Mouse (Mus musculus): Measurements from ENCODE around the gene Galnt9. TPM values are rescaled to one million over a fixed set of nuclear protein-coding genes. Genes with fewer than 3 reads are reported as not detected.
A peak's percentile ranks its signal among the peaks of the same experiment; 100 is the strongest.

Gene Galnt9
- polyA plus RNA-seq, 1 experiment: not detected

DNA sequence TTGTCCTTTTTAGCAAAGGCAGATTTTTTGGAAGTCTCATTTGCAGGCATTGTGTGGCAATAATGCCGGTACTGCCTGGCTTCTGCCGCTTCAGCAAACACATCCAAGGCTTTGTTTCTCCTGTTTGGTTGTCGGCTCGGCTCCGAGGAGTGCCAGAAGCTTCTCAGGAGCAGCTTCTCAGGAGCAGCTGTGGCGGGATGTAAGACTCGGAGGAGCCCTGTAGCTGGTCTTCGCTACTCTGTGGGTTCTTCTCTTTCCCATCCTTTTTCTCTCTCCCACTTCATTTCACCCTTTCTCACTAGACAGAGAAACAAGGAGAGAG lies 37.9 kb upstream of the Galnt9 start:
- Histone ChIP-seq H3K27ac (ENCODE audit: control insufficient read depth, insufficient read depth, low read depth, low read length, poor library complexity) (no peak overlapping the region), H3K4me1 (ENCODE audit: control insufficient read depth, insufficient read depth, low read length) (no peaks in the 10 kb centered on the region; the same call in 1 of the 2 replicates), H3K4me3 (replicated peaks; ENCODE audit: control insufficient read depth, low read depth, low read length) (no peak overlapping the region)
- 81% methylated on average over 8 of the region's 8 CpGs for WGBS
- TF ChIP-seq POLR2A (IDR thresholded peaks at IDR 0.05; ENCODE audit: borderline replicate concordance, control insufficient read depth, low read depth, low read length): no peak
- TF ChIP-seq CTCF (IDR thresholded peaks at IDR 0.05; ENCODE audit: control insufficient read depth, insufficient read depth, low read length): no peak

DNA sequence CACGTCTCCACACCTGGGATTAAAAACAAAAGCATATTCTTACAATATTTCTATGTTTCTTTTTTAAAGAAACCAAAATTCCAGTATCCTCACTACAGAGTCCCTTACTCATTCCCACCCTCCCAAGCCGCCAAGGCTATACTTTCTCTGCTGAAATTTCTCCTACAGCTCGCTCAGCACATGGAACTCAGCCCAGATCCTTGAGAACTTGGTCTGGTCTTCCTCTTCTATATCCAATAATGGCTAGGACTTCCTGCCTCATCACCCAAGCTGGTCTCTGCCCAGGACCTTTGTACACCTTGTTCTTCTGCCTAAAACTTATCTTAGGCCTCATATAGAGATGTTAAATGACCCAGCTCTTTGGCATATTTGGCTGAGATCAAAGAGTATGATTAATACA lies 37.3 kb upstream of the Galnt9 start:
- 65% methylated on average over 3 of the region's 3 CpGs for WGBS

DNA sequence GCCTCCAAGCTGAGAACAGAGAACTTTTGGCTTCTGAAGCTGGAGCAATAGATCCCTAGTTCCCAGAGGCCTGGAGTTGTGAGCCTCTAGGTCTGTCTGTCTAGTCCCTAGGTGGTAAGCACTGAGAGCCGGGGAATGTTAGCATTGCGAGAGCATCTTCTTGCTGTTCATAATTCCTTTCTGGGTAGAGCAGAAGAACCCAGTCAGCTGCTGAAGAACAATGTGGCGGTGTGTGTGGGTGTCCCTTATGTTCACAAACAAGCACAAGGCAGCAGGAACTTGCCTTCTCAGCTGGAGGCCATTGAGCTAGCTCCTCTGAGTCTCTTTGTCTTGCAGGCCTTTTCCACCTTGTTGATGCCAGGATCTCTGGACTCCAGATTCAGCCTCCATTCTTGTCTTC lies 36.2 kb upstream of the Galnt9 start:
- no peak overlapping the region for H3K27ac ChIP-seq (ENCODE audit: control insufficient read depth, insufficient read depth, low read depth, low read length, poor library complexity)
- TF ChIP-seq CTCF (IDR thresholded peaks at IDR 0.05; ENCODE audit: control insufficient read depth, insufficient read depth, low read length): no peak
- no peak for TF ChIP-seq POLR2A (IDR thresholded peaks at IDR 0.05; ENCODE audit: borderline replicate concordance, control insufficient read depth, low read depth, low read length)
- 87% methylated on average over 3 of the region's 3 CpGs for WGBS
- H3K4me3 ChIP-seq (replicated peaks; ENCODE audit: control insufficient read depth, low read depth, low read length): no peak overlapping the region
- no peaks in the 10 kb centered on the region for H3K4me1 ChIP-seq (ENCODE audit: control insufficient read depth, insufficient read depth, low read length)

More for the DNA sequence above, 37.3 kb upstream of the Galnt9 start:
- Histone ChIP-seq H3K27ac (ENCODE audit: control insufficient read depth, insufficient read depth, low read depth, low read length, poor library complexity) (no peak overlapping the region), H3K4me3 (replicated peaks; ENCODE audit: control insufficient read depth, low read depth, low read length) (no peak overlapping the region), H3K4me1 (ENCODE audit: control insufficient read depth, insufficient read depth, low read length) (no peaks in the 10 kb centered on the region; the same call in 1 of the 2 replicates)
- TF ChIP-seq POLR2A (IDR thresholded peaks at IDR 0.05; ENCODE audit: borderline replicate concordance, control insufficient read depth, low read depth, low read length) (no peak), CTCF (IDR thresholded peaks at IDR 0.05; ENCODE audit: control insufficient read depth, insufficient read depth, low read length) (no peak)

DNA sequence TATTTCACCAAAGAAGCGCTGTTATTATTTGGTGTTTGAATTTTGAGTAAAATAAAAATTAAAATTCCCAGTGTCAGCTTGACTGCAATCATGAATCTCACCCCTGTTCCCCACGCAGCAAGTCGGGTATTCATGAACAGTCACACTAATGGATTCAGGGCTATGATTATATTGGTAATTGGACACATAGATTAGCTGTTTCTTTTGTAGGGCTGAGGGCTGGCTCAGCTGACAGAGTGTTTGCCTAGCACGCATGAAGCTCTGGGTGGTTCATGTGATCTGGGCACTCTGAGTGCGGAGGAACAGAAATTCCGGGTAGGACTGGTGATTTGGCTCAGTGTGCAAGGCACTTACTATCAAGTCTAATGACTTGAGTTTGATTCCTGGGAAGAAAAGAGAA lies 33.8 kb upstream of the Galnt9 start:
- Histone ChIP-seq H3K27ac (ENCODE audit: control insufficient read depth, insufficient read depth, low read depth, low read length, poor library complexity) (no peak overlapping the region), H3K4me1 (ENCODE audit: control insufficient read depth, insufficient read depth, low read length) (no peaks in the 10 kb centered on the region), H3K4me3 (replicated peaks; ENCODE audit: control insufficient read depth, low read depth, low read length) (no peak overlapping the region)
- WGBS: 83% methylated on average over 6 of the region's 6 CpGs
- no peak for TF ChIP-seq POLR2A (IDR thresholded peaks at IDR 0.05; ENCODE audit: borderline replicate concordance, control insufficient read depth, low read depth, low read length)
- no peak for TF ChIP-seq CTCF (IDR thresholded peaks at IDR 0.05; ENCODE audit: control insufficient read depth, insufficient read depth, low read length)

DNA sequence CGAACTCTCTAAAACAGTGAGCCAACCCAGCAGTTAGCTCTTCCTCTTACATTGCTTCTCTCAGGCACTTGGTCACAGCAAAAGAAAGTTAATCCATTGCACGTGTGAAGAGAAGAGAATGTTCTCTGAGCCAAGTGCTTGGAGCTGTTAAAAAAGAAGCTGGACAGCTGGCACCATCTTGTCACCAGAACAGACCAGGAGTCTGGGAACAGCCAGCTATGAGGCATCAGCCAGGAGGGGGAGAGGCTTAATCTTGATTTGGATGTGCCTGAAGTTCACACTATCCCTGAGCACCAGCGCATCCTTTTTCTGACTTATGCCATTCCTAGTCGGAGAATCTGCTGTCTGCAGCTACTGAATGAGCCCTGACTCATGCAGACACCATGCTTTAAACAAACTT lies 30.4 kb upstream of the Galnt9 start:
- WGBS: 79% methylated on average over 4 of the region's 4 CpGs
- no peak overlapping the region for H3K4me3 ChIP-seq (replicated peaks; ENCODE audit: control insufficient read depth, low read depth, low read length)
- no peaks in the 10 kb centered on the region for H3K4me1 ChIP-seq (ENCODE audit: control insufficient read depth, insufficient read depth, low read length)
- no peak overlapping the region for H3K27ac ChIP-seq (ENCODE audit: control insufficient read depth, insufficient read depth, low read depth, low read length, poor library complexity)
- TF ChIP-seq CTCF (IDR thresholded peaks at IDR 0.05; ENCODE audit: control insufficient read depth, insufficient read depth, low read length) (no peak), POLR2A (IDR thresholded peaks at IDR 0.05; ENCODE audit: borderline replicate concordance, control insufficient read depth, low read depth, low read length) (no peak)

DNA sequence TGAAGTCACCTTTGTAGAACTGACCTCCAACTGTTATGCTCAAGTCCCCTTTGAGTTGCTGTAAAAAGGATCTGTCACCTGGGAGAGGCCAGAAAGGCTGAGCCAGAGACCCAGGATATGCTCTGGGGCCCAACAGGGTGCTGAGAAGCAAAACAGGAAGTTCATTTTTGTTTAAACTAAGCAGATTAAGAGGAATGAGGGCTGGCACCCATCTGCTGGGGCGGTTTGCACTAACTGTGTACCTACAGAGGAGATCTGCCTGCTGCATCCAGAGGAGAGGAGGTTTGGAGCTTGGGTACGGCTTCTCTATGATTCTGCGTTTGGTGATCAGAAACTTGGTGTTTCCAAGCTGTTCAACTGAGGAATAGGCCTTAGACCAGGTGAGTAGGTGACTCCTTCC lies 29.5 kb upstream of the Galnt9 start:
- no peaks in the 10 kb centered on the region for H3K4me1 ChIP-seq (ENCODE audit: control insufficient read depth, insufficient read depth, low read length)
- H3K4me3 ChIP-seq (replicated peaks; ENCODE audit: control insufficient read depth, low read depth, low read length): peak overlapping the region; percentile 13
- no peak overlapping the region for H3K27ac ChIP-seq (ENCODE audit: control insufficient read depth, insufficient read depth, low read depth, low read length, poor library complexity)
- 58% methylated on average over 3 of the region's 3 CpGs for WGBS
- TF ChIP-seq CTCF (IDR thresholded peaks at IDR 0.05; ENCODE audit: control insufficient read depth, insufficient read depth, low read length) (no peak), POLR2A (IDR thresholded peaks at IDR 0.05; ENCODE audit: borderline replicate concordance, control insufficient read depth, low read depth, low read length) (no peak)

DNA sequence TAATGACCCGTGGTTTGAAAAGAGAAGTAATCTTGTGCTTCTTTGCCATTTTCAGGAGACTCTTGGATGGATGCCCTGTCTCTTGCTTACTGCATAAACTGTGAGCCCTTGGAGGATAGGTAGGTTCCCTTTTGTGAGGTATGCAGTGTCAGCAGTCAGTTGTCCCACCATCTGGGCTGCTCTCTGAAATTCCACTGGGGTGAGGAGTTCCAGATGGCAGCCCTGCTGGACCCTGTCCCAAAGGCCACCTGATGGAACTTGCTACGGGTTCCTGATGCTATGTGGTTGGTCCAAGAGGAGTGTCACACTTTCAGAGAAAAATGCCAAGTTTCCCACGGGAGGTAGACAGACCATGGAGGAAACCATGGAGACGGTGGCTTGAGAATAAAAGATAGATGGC lies 27.8 kb upstream of the Galnt9 start:
- Histone ChIP-seq H3K4me1 (ENCODE audit: control insufficient read depth, insufficient read depth, low read length) (no peaks in the 10 kb centered on the region), H3K4me3 (replicated peaks; ENCODE audit: control insufficient read depth, low read depth, low read length) (no peak overlapping the region), H3K27ac (ENCODE audit: control insufficient read depth, insufficient read depth, low read depth, low read length, poor library complexity) (no peak overlapping the region)
- TF ChIP-seq POLR2A (IDR thresholded peaks at IDR 0.05; ENCODE audit: borderline replicate concordance, control insufficient read depth, low read depth, low read length) (no peak), CTCF (IDR thresholded peaks at IDR 0.05; ENCODE audit: control insufficient read depth, insufficient read depth, low read length) (no peak)
- 57% methylated on average over 4 of the region's 4 CpGs for WGBS

DNA sequence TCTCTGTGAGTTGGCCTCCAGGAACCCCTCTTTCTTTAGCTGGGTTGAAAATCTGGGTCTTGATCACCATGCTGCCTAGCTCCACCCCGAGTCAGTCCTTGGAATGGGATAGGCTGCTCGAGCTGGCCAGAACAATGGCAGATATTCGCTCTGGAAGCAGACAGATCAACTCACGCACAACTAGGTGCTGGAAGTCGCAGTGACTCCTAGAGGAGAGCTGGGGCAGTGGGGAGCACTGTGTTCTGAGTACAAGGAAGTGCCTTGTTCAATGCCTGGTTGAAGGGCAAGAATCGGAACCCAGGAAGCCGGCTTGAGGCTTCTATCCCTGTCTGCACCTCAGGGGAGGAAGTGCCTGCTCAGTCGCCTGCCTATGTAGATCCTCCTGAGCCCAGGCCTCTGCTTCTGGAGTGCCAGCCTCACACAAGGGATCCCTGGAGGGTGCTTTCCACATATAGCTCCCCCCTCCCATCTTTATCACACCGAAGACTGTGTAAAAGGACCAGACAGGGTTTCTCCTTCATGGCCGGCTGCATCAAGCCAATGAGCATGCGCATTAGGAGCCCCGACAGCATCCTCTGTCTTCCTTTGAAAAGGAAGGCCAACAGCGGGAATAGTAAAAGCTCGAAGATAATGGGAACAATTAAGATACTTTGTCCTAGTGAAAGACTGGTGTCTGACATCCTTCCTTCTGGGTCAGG lies 25.9 kb upstream of the Galnt9 start:
- Histone ChIP-seq H3K4me1 (ENCODE audit: control insufficient read depth, insufficient read depth, low read length) (no peaks in the 10 kb centered on the region), H3K4me3 (replicated peaks; ENCODE audit: control insufficient read depth, low read depth, low read length) (no peak overlapping the region), H3K27ac (ENCODE audit: control insufficient read depth, insufficient read depth, low read depth, low read length, poor library complexity) (no peak overlapping the region)
- TF ChIP-seq CTCF (IDR thresholded peaks at IDR 0.05; ENCODE audit: control insufficient read depth, insufficient read depth, low read length) (no peak), POLR2A (IDR thresholded peaks at IDR 0.05; ENCODE audit: borderline replicate concordance, control insufficient read depth, low read depth, low read length) (no peak)
- WGBS: 49% methylated on average over 14 of the region's 14 CpGs

DNA sequence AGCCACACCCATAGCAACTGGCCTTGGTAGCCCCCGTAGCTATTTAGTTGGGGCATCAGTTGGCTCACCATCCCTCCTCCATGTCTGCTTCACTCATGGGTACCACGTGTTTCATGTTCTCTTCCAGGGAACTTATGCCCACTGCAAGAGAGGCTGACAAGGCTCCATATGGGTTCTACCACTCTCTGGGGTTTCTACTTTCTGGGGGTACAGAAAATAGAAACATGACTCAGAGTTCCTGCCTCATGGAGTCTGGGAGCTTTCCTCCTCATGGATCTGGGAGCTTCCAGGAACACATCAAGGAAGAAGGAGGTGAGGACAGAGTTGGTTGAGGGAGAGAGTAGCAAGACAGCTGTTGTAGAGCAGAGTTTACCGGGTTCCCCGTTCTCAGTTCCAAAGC lies 23.2 kb upstream of the Galnt9 start:
- no peak overlapping the region for H3K4me3 ChIP-seq (replicated peaks; ENCODE audit: control insufficient read depth, low read depth, low read length)
- WGBS: 78% methylated on average over 4 of the region's 4 CpGs
- TF ChIP-seq POLR2A (IDR thresholded peaks at IDR 0.05; ENCODE audit: borderline replicate concordance, control insufficient read depth, low read depth, low read length) (no peak), CTCF (IDR thresholded peaks at IDR 0.05; ENCODE audit: control insufficient read depth, insufficient read depth, low read length) (no peak)
- no peak overlapping the region for H3K27ac ChIP-seq (ENCODE audit: control insufficient read depth, insufficient read depth, low read depth, low read length, poor library complexity)
- H3K4me1 ChIP-seq (ENCODE audit: control insufficient read depth, insufficient read depth, low read length): no peaks in the 10 kb centered on the region; the same call in 1 of the 2 replicates

Measured in bone marrow, adult 2 months (tissue).